Mouse (Mus musculus) hindbrain, embryonic 14.5 days (tissue): ENCODE measurements around the gene Mybpc3. TPM values are rescaled to one million over a fixed set of nuclear protein-coding genes. Genes with fewer than 3 reads are reported as not detected.
A peak's percentile ranks its signal among the peaks of the same experiment; 100 is the strongest.

Source experiments
- ATAC-seq: fragments of 200-750 bp; cut with Nextera tagmentation; 2 replicates; pipeline ENCODE4 v1.8.0; 2017; ENCODE audit warnings: moderate number of reproducible peaks, mild to moderate bottlenecking, moderate TSS enrichment, moderate library complexity; ENCODE audit not compliant: low FRiP score
- DNase-seq: peaks from one replicate; pipeline ENCODE4 v3.0.0-alpha.2; 2015; ENCODE audit warnings: low spot score
- H3K27ac ChIP-seq: fragments of 300-500 bp; sonication (generic); 2 replicates; pipeline ENCODE4 v1.5.1; 2014; ENCODE audit warnings: mild to moderate bottlenecking, moderate library complexity
- H3K27me3 ChIP-seq: fragments of 300-500 bp; sonication (generic); 2 replicates; pipeline ENCODE4 v1.6.1; 2014; ENCODE audit warnings: mild to moderate bottlenecking, low read length, mixed read lengths; ENCODE audit not compliant: control insufficient read depth, insufficient read depth
- H3K36me3 ChIP-seq: fragments of 300-500 bp; sonication (generic); replicated peaks from 2 replicates; pipeline ENCODE4 v1.6.1; 2014; ENCODE audit not compliant: control insufficient read depth, insufficient read depth
- H3K4me1 ChIP-seq: fragments of 300-500 bp; sonication (generic); replicated peaks from 2 replicates; pipeline ENCODE4 v1.6.1; 2014; ENCODE audit warnings: antibody characterized with exemption, low read length, mixed read lengths; ENCODE audit not compliant: control insufficient read depth, insufficient read depth
- H3K4me2 ChIP-seq: fragments of 300-500 bp; sonication (generic); replicated peaks from 2 replicates; pipeline ENCODE4 v1.6.1; 2014; ENCODE audit warnings: mild to moderate bottlenecking, moderate library complexity
- H3K4me3 ChIP-seq: fragments of 300-500 bp; sonication (generic); replicated peaks from 2 replicates; pipeline ENCODE4 v1.5.1; 2014; ENCODE audit warnings: mild to moderate bottlenecking, low read length
- H3K9ac ChIP-seq: fragments of 300-500 bp; sonication (generic); 2 replicates; pipeline ENCODE4 v1.6.1; 2014
- H3K9me3 ChIP-seq: fragments of 300-500 bp; sonication (generic); 2 replicates; pipeline ENCODE4 v1.6.1; 2016; ENCODE audit warnings: low read length; ENCODE audit not compliant: control insufficient read depth
- WGBS: fragments of 180-500 bp; shearing (Covaris S2); extraction: QIAGEN DNeasy Blood & Tissue Kit; methylation state at CpG from one replicate; pipeline ENCODE4 v1.1.7; 2014; 5-methylcytosine and 5-hydroxymethylcytosine counted together
- polyA plus RNA-seq: library from polyadenylated mRNA; unstranded; fragments of >200 nt; fragmentation: Nextera tagmentation; extraction: Ambion mirVana; gene quantifications from 2 replicates; pipeline ENCODE4 v1.2.1, GENCODE M21; 2014

The Mybpc3 gene
- polyA plus RNA-seq, 1 experiment from 2014 or later, result not detected

- H3K27ac ChIP-seq, result no peak overlapping the region
- no peak overlapping the region for H3K4me2 ChIP-seq
- H3K4me3 ChIP-seq, result no peak overlapping the region
- H3K27me3 ChIP-seq, result no peaks in the 10 kb centered on the region
- peaks cover 98% of the 10 kb centered on the region for H3K36me3 ChIP-seq
- WGBS, result 95% methylated on average over 6 of the region's 6 CpGs
- ATAC-seq (no peak), DNase-seq (no peak)
- no peaks in the 10 kb centered on the region for H3K4me1 ChIP-seq
- no peaks in the 10 kb centered on the region for H3K9me3 ChIP-seq
- H3K9ac ChIP-seq, result no peak overlapping the region
Observed at GRCm38 (mm10) chr2:91164991-91165390, 47.0 kb downstream of the Mybpc3 start.

- ATAC-seq (no peak), DNase-seq (no peak)
- Histone ChIP-seq H3K4me1 (no peaks in the 10 kb centered on the region), H3K9ac (no peak overlapping the region), H3K4me3 (no peak overlapping the region), H3K27ac (no peak overlapping the region), H3K9me3 (no peaks in the 10 kb centered on the region), H3K27me3 (no peaks in the 10 kb centered on the region), H3K36me3 (peaks cover 96% of the 10 kb centered on the region), H3K4me2 (no peak overlapping the region)
- WGBS, result 79% methylated on average over 4 of the region's 4 CpGs
Observed at GRCm38 (mm10) chr2:91167629-91168028, 49.7 kb downstream of the Mybpc3 start.

- H3K4me1 ChIP-seq, result no peaks in the 10 kb centered on the region
- ATAC-seq (no peak), DNase-seq (no peak)
- H3K27ac ChIP-seq, result no peak overlapping the region
- H3K27me3 ChIP-seq, result no peaks in the 10 kb centered on the region
- H3K4me2 ChIP-seq, result no peak overlapping the region
- no peaks in the 10 kb centered on the region for H3K9me3 ChIP-seq
- H3K4me3 ChIP-seq, result no peak overlapping the region
- H3K9ac ChIP-seq, result no peak overlapping the region
- WGBS, result 88% methylated on average over 25 of the region's 25 CpGs
- peaks cover 96% of the 10 kb centered on the region for H3K36me3 ChIP-seq
Observed at GRCm38 (mm10) chr2:91169587-91170322, 51.8 kb downstream of the Mybpc3 start.

DNA sequence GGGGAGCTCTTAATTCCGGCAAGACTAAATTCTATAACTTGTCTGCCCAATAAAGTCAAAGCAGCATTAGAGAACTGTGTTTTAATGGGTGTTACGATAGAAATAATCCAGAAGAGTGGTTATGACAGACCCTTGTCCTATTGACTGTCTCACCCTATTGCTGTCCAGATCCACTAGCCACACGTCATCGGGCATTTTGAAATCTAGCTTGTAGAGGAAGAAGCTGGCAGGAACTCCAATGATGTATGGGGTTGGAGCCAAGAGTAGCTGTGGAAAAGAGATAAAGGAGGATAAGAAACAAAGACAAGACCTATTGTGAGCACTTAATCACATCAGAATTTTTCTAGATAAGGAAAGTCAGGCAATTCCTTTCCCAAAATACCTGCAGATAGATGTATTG is 57.5 kb downstream of the Mybpc3 start:
- Histone ChIP-seq H3K4me2 (no peak overlapping the region), H3K36me3 (peaks cover 79% of the 10 kb centered on the region), H3K9ac (no peak overlapping the region), H3K27me3 (no peaks in the 10 kb centered on the region), H3K4me3 (no peak overlapping the region), H3K4me1 (peaks cover 8% of the 10 kb centered on the region), H3K27ac (no peak overlapping the region), H3K9me3 (no peaks in the 10 kb centered on the region)
- ATAC-seq, result no peak
- WGBS, result 94% methylated on average over 4 of the region's 4 CpGs
- DNase-seq, result no peak

DNA sequence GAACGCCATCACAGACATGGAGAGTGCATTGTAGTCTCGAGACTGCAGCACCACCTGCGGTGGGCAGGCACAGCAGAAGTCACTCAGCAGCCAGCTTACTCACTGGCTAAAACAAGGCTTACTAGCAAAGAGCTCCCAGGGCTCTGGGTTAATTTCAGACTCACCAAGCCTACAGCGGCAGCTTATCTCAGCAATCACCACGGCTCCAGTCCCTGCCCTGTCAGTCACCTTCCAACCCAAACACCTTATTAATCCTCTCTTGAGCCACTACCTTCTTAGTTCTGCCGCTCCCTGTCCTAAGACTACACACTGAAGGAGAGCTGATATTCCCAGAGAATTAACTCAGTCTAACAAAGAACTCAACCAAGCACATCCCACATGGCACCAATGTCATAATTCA is 58.3 kb downstream of the Mybpc3 start:
- Histone ChIP-seq H3K27me3 (no peaks in the 10 kb centered on the region), H3K9me3 (no peaks in the 10 kb centered on the region), H3K4me3 (no peak overlapping the region), H3K36me3 (peaks cover 74% of the 10 kb centered on the region), H3K9ac (no peak overlapping the region), H3K4me2 (no peak overlapping the region), H3K27ac (no peak overlapping the region), H3K4me1 (peaks cover 16% of the 10 kb centered on the region)
- DNase-seq (no peak), ATAC-seq (no peak)
- WGBS, result 85% methylated on average over 6 of the region's 6 CpGs

- no peak for DNase-seq
- peaks cover 23% of the 10 kb centered on the region for H3K4me1 ChIP-seq
- H3K4me2 ChIP-seq, result 0 out of 2 replicates have a peak overlapping the region, but pooled peaks have one; percentile 7
Observed at GRCm38 (mm10) chr2:91179825-91180224, 61.9 kb downstream of the Mybpc3 start.

DNA sequence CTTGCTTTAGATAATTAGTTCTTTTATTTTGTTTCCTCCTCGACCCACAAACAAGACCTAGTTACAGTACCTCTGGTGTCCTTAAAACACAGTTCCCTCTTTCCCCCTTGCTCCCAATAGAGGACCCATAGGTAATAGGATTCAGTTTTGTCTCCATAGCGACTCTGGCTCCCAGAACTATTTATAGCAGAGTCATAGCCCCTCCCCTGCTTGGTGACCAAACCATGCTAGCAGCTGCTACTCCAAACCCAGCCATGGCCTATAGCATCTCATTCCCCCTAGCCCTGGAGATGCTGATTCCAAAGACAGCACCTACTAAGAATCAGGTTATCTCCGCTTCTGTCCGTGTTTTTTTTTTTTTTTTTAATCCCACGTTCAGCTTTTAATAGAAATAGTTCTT is 62.8 kb downstream of the Mybpc3 start:
- H3K9ac ChIP-seq, result peak overlapping the region; percentile 76; the same call in 1 of the 2 replicates

More at GRCm38 (mm10) chr2:91179825-91180224, 61.9 kb downstream of the Mybpc3 start:
- 36% methylated on average over 4 of the region's 4 CpGs for WGBS
- Histone ChIP-seq H3K27ac (no peak overlapping the region), H3K36me3 (peaks cover 38% of the 10 kb centered on the region), H3K9me3 (no peaks in the 10 kb centered on the region), H3K27me3 (no peaks in the 10 kb centered on the region), H3K4me3 (no peak overlapping the region), H3K9ac (no peak overlapping the region)
- no peak for ATAC-seq

DNA sequence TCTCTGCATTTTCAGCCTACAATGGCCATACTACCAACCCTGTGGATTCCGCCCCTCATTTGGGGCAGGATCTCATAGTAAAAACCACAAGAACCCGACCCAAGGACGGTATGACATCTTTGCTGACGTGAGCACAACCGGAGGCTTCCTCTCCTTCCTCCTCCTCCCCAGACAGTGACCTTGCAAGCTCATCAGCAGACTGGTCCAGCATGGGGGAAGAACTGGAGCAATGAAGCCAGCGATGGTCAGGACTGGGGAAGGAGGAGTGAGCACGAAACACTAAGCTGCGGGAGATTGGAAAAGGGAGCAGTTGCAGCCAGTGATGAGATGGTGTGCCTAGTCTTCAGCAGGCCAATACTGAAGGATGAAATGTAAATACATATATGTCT is 64.1 kb downstream of the Mybpc3 start:
- H3K27ac ChIP-seq, result peak overlapping the region; percentile 89
- ATAC-seq (no peak), DNase-seq (no peak)
- H3K4me2 ChIP-seq, result peak overlapping the region; percentile 80
- peaks cover 23% of the 10 kb centered on the region for H3K4me1 ChIP-seq
- H3K9me3 ChIP-seq, result no peaks in the 10 kb centered on the region
- H3K27me3 ChIP-seq, result no peaks in the 10 kb centered on the region
- H3K36me3 ChIP-seq, result peaks cover 16% of the 10 kb centered on the region
- peak overlapping the region; percentile 76 for H3K9ac ChIP-seq
- WGBS, result 7% methylated on average over 8 of the region's 8 CpGs
- H3K4me3 ChIP-seq, result peak overlapping the region; percentile 73

More for the DNA sequence above, 62.8 kb downstream of the Mybpc3 start:
- H3K4me1 ChIP-seq, result peaks cover 23% of the 10 kb centered on the region
- DNase-seq, result no peak
- peaks cover 29% of the 10 kb centered on the region for H3K36me3 ChIP-seq
- ATAC-seq, result no peak
- H3K4me3 ChIP-seq, result no peak overlapping the region
- WGBS, result 63% methylated on average over 5 of the region's 5 CpGs
- peak overlapping the region; percentile 80; the same call in 1 of the 2 replicates for H3K4me2 ChIP-seq
- H3K27ac ChIP-seq, result no peak overlapping the region
- no peaks in the 10 kb centered on the region for H3K27me3 ChIP-seq
- H3K9me3 ChIP-seq, result no peaks in the 10 kb centered on the region

DNA sequence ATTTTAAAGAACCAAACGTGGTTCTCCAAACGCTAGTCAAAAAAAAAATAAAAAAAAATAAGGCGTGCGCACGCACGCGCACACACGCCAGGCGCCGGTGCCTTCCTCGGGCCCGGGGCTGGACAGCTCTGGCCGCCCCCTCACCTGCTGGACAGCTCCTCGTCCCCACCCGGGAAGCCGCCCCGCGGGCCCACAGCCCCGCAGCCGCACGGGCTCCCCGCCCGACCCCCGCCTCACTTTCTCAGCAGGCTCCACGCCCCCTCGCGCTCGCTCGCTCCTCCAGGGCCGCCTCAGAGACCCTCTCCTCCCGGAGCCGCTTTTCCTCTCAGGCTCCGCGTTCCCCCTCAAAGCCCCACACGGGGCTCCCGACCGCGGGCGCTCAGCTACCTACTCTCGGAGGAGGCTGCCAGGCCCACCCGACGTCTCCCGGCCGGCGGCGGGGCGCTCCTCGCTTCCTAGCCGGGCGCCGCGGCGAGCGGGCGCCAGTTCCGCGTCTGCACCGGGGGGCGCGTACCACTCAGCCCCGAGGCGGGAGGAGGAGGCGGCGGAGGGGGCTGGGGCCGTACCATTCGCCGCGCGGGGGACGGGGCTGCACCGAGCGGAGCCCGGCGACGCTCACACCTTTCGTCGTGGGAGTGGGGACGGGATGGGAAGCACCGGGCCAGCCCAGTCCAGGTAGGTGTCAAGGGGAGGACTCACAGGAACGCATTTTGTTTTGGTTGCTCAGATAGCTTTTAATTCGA is 64.6 kb downstream of the Mybpc3 start:
- Histone ChIP-seq H3K4me3 (peak overlapping the region; percentile 73), H3K4me1 (peaks cover 23% of the 10 kb centered on the region), H3K9me3 (no peaks in the 10 kb centered on the region), H3K9ac (peak overlapping the region; percentile 76), H3K4me2 (peak overlapping the region; percentile 80), H3K27me3 (no peaks in the 10 kb centered on the region), H3K27ac (peak overlapping the region; percentile 89), H3K36me3 (peaks cover 13% of the 10 kb centered on the region)
- DNase-seq, result peak; percentile 85
- peak; percentile 97 for ATAC-seq
- WGBS, result under 1% methylated on average over 80 of the region's 81 CpGs
